Mouse (Mus musculus): ENCODE measurements around the gene Hopx. TPM values are rescaled to one million over a fixed set of nuclear protein-coding genes. Genes with fewer than 3 reads are reported as not detected.

Hopx gene
- polyA plus RNA-seq, 1 experiment: 88.6 TPM

- no peaks in the 10 kb centered on the region for H3K4me1 ChIP-seq (ENCODE audit: control insufficient read depth, insufficient read depth, low read length)
- H3K27ac ChIP-seq (ENCODE audit: insufficient read depth, low read length): no peak overlapping the region
- TF ChIP-seq POLR2A (IDR thresholded peaks at IDR 0.05; ENCODE audit: extremely low read depth, insufficient read depth, low read length) (no peak), CTCF (IDR thresholded peaks at IDR 0.05; ENCODE audit: extremely low read depth, insufficient read depth, low read length) (no peak)
- H3K4me3 ChIP-seq (ENCODE audit: insufficient read depth, low read length): no peak overlapping the region
These were observed 33.2 kb upstream of the Hopx start for GRCm38 (mm10) chr5:77148021-77148621.

DNA sequence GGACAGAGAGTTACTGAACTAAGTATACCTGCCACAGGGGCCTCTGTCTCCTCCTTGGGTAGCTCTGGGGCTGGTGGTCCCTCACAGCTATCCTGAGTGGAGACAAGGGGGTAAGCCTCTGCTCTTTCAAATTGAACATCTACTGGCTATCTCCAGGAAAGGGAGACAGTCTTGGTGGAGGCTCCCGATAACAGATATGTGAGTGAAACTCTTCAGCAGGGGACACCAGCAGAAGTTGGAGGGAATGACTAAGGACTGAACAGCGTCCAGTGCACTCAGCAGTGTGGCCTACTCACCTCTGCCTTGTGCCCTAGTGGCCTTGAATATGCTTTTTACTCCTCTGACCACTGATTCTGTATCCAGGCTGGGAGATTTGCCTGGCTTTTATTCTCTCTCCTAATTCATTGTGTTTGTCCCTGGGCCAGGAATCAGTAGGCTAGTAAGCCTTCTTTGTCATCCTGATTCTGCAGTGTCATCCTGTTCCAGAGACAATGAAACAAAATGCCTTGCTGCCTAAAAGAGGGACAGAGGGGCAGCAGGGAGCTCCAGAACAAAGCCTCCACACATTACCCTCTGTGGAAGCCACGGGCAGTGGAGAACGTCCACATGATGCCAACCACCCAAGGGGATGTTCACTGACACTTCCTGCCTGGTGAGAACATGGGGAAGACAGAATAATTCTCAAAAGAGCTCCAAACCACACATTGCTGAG is 31.7 kb upstream of the Hopx start:
- Histone ChIP-seq H3K4me1 (ENCODE audit: control insufficient read depth, insufficient read depth, low read length) (no peaks in the 10 kb centered on the region), H3K27ac (ENCODE audit: insufficient read depth, low read length) (no peak overlapping the region), H3K4me3 (ENCODE audit: insufficient read depth, low read length) (no peak overlapping the region)
- TF ChIP-seq CTCF (IDR thresholded peaks at IDR 0.05; ENCODE audit: extremely low read depth, insufficient read depth, low read length) (no peak), POLR2A (IDR thresholded peaks at IDR 0.05; ENCODE audit: extremely low read depth, insufficient read depth, low read length) (no peak)

- Histone ChIP-seq H3K4me1 (ENCODE audit: control insufficient read depth, insufficient read depth, low read length) (no peaks in the 10 kb centered on the region), H3K27ac (ENCODE audit: insufficient read depth, low read length) (no peak overlapping the region), H3K4me3 (ENCODE audit: insufficient read depth, low read length) (no peak overlapping the region)
- TF ChIP-seq CTCF (IDR thresholded peaks at IDR 0.05; ENCODE audit: extremely low read depth, insufficient read depth, low read length) (no peak), POLR2A (IDR thresholded peaks at IDR 0.05; ENCODE audit: extremely low read depth, insufficient read depth, low read length) (no peak)
These were observed 29.7 kb upstream of the Hopx start for GRCm38 (mm10) chr5:77144647-77145046.

DNA sequence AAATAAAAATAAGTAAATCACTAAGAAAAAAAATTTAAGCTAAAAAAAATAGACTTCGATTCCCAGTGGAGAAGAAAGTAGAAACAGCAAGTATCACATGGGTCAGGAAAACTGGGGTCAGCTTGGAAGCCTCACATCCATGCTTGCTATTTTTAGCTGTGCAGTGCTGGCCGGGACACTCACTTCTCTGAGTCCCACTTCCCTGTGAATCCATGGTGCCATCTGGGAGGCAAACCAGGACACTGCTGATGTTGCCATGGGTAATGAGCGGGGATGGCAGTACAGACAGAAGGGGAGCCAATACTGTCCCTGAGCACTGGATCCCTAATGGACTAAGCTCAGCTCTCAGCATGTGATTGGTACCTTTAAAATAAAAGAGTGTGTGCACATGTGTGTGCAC is 28.2 kb upstream of the Hopx start:
- Histone ChIP-seq H3K27ac (ENCODE audit: insufficient read depth, low read length) (no peak overlapping the region), H3K4me1 (ENCODE audit: control insufficient read depth, insufficient read depth, low read length) (no peaks in the 10 kb centered on the region), H3K4me3 (ENCODE audit: insufficient read depth, low read length) (no peak overlapping the region)
- no peak for TF ChIP-seq POLR2A (IDR thresholded peaks at IDR 0.05; ENCODE audit: extremely low read depth, insufficient read depth, low read length)
- TF ChIP-seq CTCF (IDR thresholded peaks at IDR 0.05; ENCODE audit: extremely low read depth, insufficient read depth, low read length): no peak

DNA sequence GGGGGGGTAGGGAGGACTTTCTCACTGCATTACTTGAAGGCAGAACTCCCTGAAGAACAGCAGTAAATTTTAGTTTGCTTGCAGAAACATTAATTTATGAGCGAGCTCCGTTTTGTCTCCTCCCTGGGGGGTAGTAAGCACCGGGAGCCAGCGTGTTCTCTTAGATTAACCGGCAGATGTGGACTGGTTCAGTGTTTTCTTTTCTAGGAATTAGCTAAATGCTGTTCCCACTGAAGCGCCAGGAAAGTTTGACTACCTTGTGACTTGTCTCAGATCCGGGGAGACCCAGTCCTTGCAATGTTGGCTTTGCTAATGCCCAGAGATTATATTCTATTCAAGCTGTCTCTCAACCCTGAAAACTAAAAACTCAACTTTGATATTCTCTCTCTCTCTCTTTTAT is 26.4 kb upstream of the Hopx start:
- no peak overlapping the region for H3K4me3 ChIP-seq (ENCODE audit: insufficient read depth, low read length)
- H3K27ac ChIP-seq (ENCODE audit: insufficient read depth, low read length): no peak overlapping the region
- TF ChIP-seq POLR2A (IDR thresholded peaks at IDR 0.05; ENCODE audit: extremely low read depth, insufficient read depth, low read length): no peak
- TF ChIP-seq CTCF (IDR thresholded peaks at IDR 0.05; ENCODE audit: extremely low read depth, insufficient read depth, low read length): no peak
- H3K4me1 ChIP-seq (ENCODE audit: control insufficient read depth, insufficient read depth, low read length): no peaks in the 10 kb centered on the region

- no peak overlapping the region for H3K4me3 ChIP-seq (ENCODE audit: insufficient read depth, low read length)
- no peak for TF ChIP-seq CTCF (IDR thresholded peaks at IDR 0.05; ENCODE audit: extremely low read depth, insufficient read depth, low read length)
- TF ChIP-seq POLR2A (IDR thresholded peaks at IDR 0.05; ENCODE audit: extremely low read depth, insufficient read depth, low read length): no peak
- H3K27ac ChIP-seq (ENCODE audit: insufficient read depth, low read length): no peak overlapping the region
These were observed 25.9 kb upstream of the Hopx start for GRCm38 (mm10) chr5:77140861-77141260.

DNA sequence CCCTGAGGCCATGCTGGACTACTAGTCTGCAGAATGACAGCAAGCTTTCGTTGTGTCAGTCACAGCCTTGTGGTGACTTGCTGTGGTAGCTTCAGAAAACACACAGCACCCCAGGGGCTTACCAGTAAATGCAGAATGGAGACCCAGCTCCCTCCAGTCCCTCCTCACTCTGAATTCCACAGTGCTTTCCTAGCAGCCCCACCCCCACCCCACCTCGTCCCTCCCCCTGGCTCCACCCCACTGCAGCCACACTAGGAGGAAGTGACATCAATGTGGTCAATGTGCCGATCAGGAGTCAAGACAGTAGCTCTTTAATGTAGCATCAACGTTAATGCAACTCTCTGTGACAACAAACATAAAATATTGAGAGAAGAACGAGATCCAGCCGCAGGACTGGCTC is 25.2 kb upstream of the Hopx start:
- TF ChIP-seq CTCF (IDR thresholded peaks at IDR 0.05; ENCODE audit: extremely low read depth, insufficient read depth, low read length) (no peak), POLR2A (IDR thresholded peaks at IDR 0.05; ENCODE audit: extremely low read depth, insufficient read depth, low read length) (no peak)
- Histone ChIP-seq H3K4me1 (ENCODE audit: control insufficient read depth, insufficient read depth, low read length) (no peaks in the 10 kb centered on the region), H3K4me3 (ENCODE audit: insufficient read depth, low read length) (no peak overlapping the region), H3K27ac (ENCODE audit: insufficient read depth, low read length) (no peak overlapping the region)

More at GRCm38 (mm10) chr5:77140861-77141260, 25.9 kb upstream of the Hopx start:
- H3K4me1 ChIP-seq (ENCODE audit: control insufficient read depth, insufficient read depth, low read length): no peaks in the 10 kb centered on the region

GRCm38 (mm10) chr5:77137701-77138265 is 22.9 kb upstream of the Hopx start:
- TF ChIP-seq POLR2A (IDR thresholded peaks at IDR 0.05; ENCODE audit: extremely low read depth, insufficient read depth, low read length) (no peak), CTCF (IDR thresholded peaks at IDR 0.05; ENCODE audit: extremely low read depth, insufficient read depth, low read length) (no peak)
- Histone ChIP-seq H3K27ac (ENCODE audit: insufficient read depth, low read length) (no peak overlapping the region), H3K4me1 (ENCODE audit: control insufficient read depth, insufficient read depth, low read length) (no peaks in the 10 kb centered on the region), H3K4me3 (ENCODE audit: insufficient read depth, low read length) (no peak overlapping the region)

DNA sequence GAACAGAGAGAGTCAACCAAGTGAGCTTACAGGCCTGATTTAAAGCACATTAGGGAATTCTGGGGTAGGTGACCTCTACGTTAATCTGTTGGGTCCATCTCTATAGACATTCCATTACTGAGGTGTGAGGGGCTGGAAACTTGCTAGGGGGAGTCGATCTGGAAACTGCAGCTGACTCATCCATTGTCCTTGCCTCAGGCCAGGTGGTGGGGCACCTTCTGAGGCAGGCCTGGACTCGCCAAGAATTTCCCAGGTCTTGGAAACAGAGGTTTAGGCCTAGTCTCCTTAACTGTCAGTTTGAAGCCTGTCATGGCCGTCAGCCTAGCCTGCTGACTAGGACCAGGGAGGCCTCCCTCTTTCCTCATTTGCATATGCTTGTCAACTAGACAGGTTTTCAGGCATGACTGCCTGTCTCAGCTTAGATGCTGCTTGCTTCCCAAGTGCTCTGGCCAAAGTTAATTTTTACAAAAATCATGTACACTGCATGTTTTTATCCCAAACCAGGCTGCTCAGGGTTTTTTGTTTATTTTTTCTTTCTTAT is 21.8 kb upstream of the Hopx start:
- Histone ChIP-seq H3K4me3 (ENCODE audit: insufficient read depth, low read length) (no peak overlapping the region), H3K27ac (ENCODE audit: insufficient read depth, low read length) (no peak overlapping the region), H3K4me1 (ENCODE audit: control insufficient read depth, insufficient read depth, low read length) (no peaks in the 10 kb centered on the region)
- no peak for TF ChIP-seq CTCF (IDR thresholded peaks at IDR 0.05; ENCODE audit: extremely low read depth, insufficient read depth, low read length)
- TF ChIP-seq POLR2A (IDR thresholded peaks at IDR 0.05; ENCODE audit: extremely low read depth, insufficient read depth, low read length): no peak

Measured in cortical plate, adult 2 months (tissue).